Mouse (Mus musculus): ENCODE data around the gene Spon2. TPM values are rescaled to one million over a fixed set of nuclear protein-coding genes. Genes with fewer than 3 reads are reported as not detected.

The Spon2 gene
- polyA plus RNA-seq, 1 experiment = 1.5 TPM

- 80% methylated on average over 5 of the region's 5 CpGs for WGBS
- DNase-seq = no peak
- TF ChIP-seq POLR2A (IDR thresholded peaks at IDR 0.05; ENCODE audit: low read depth, low read length) (no peak), CTCF (conservative IDR thresholded peaks at IDR 0.05; ENCODE audit: insufficient read depth, insufficient read length, low read depth, low read length) (no peak)
- H3K27me3 ChIP-seq (replicated peaks; ENCODE audit: control insufficient read depth, insufficient read depth, low read length) = no peaks in the 10 kb centered on the region
- no peak overlapping the region for H3K4me3 ChIP-seq (ENCODE audit: insufficient read depth, low read depth, low read length)
- H3K4me1 ChIP-seq (ENCODE audit: control insufficient read depth, insufficient read depth, low read length) = peaks cover 7% of the 10 kb centered on the region; the same call in 1 of the 2 replicates
- H3K27ac ChIP-seq (ENCODE audit: insufficient read depth, low read depth, low read length) = no peak overlapping the region
- no peaks in the 10 kb centered on the region for H3K36me3 ChIP-seq (ENCODE audit: control insufficient read depth, insufficient read depth, low read length)
Measured at GRCm38 (mm10) chr5:33225673-33226072, 7.4 kb upstream of the Spon2 start.

GRCm38 (mm10) chr5:33224491-33224890 lies 6.2 kb upstream of the Spon2 start:
- Histone ChIP-seq H3K4me1 (ENCODE audit: control insufficient read depth, insufficient read depth, low read length) (peaks cover 7% of the 10 kb centered on the region; the same call in 1 of the 2 replicates), H3K27me3 (replicated peaks; ENCODE audit: control insufficient read depth, insufficient read depth, low read length) (no peaks in the 10 kb centered on the region), H3K4me3 (ENCODE audit: insufficient read depth, low read depth, low read length) (no peak overlapping the region), H3K27ac (ENCODE audit: insufficient read depth, low read depth, low read length) (no peak overlapping the region), H3K36me3 (ENCODE audit: control insufficient read depth, insufficient read depth, low read length) (no peaks in the 10 kb centered on the region)
- TF ChIP-seq CTCF (conservative IDR thresholded peaks at IDR 0.05; ENCODE audit: insufficient read depth, insufficient read length, low read depth, low read length) = no peak
- TF ChIP-seq POLR2A (IDR thresholded peaks at IDR 0.05; ENCODE audit: low read depth, low read length) = no peak
- DNase-seq = no peak
- 86% methylated on average over 7 of the region's 7 CpGs for WGBS

- DNase-seq = peak; percentile 49
- H3K27me3 ChIP-seq (replicated peaks; ENCODE audit: control insufficient read depth, insufficient read depth, low read length) = no peaks in the 10 kb centered on the region
- WGBS = 62% methylated on average over 9 of the region's 9 CpGs
- H3K4me1 ChIP-seq (ENCODE audit: control insufficient read depth, insufficient read depth, low read length) = peaks cover 2% of the 10 kb centered on the region; the same call in 1 of the 2 replicates
- peak overlapping the region; percentile 46 for H3K27ac ChIP-seq (ENCODE audit: insufficient read depth, low read depth, low read length)
- H3K36me3 ChIP-seq (ENCODE audit: control insufficient read depth, insufficient read depth, low read length) = no peaks in the 10 kb centered on the region
- H3K4me3 ChIP-seq (ENCODE audit: insufficient read depth, low read depth, low read length) = no peak overlapping the region
- TF ChIP-seq CTCF (conservative IDR thresholded peaks at IDR 0.05; ENCODE audit: insufficient read depth, insufficient read length, low read depth, low read length) (no peak), POLR2A (IDR thresholded peaks at IDR 0.05; ENCODE audit: low read depth, low read length) (no peak)
Measured at GRCm38 (mm10) chr5:33222841-33223744, 4.8 kb upstream of the Spon2 start.

GRCm38 (mm10) chr5:33222389-33222788 lies 4.1 kb upstream of the Spon2 start:
- no peaks in the 10 kb centered on the region for H3K36me3 ChIP-seq (ENCODE audit: control insufficient read depth, insufficient read depth, low read length)
- H3K4me1 ChIP-seq (ENCODE audit: control insufficient read depth, insufficient read depth, low read length) = no peaks in the 10 kb centered on the region
- WGBS = 50% methylated on average over 6 of the region's 6 CpGs
- no peak overlapping the region for H3K4me3 ChIP-seq (ENCODE audit: insufficient read depth, low read depth, low read length)
- peak; percentile 64 for DNase-seq
- TF ChIP-seq POLR2A (IDR thresholded peaks at IDR 0.05; ENCODE audit: low read depth, low read length) (no peak), CTCF (conservative IDR thresholded peaks at IDR 0.05; ENCODE audit: insufficient read depth, insufficient read length, low read depth, low read length) (no peak)
- peak overlapping the region; percentile 46; the same call in 1 of the 2 replicates for H3K27ac ChIP-seq (ENCODE audit: insufficient read depth, low read depth, low read length)
- no peaks in the 10 kb centered on the region for H3K27me3 ChIP-seq (replicated peaks; ENCODE audit: control insufficient read depth, insufficient read depth, low read length)

- TF ChIP-seq POLR2A (IDR thresholded peaks at IDR 0.05; ENCODE audit: low read depth, low read length) = no peak
- TF ChIP-seq CTCF (conservative IDR thresholded peaks at IDR 0.05; ENCODE audit: insufficient read depth, insufficient read length, low read depth, low read length) = no peak
- Histone ChIP-seq H3K4me3 (ENCODE audit: insufficient read depth, low read depth, low read length) (no peak overlapping the region), H3K36me3 (ENCODE audit: control insufficient read depth, insufficient read depth, low read length) (no peaks in the 10 kb centered on the region), H3K27me3 (replicated peaks; ENCODE audit: control insufficient read depth, insufficient read depth, low read length) (no peaks in the 10 kb centered on the region), H3K4me1 (ENCODE audit: control insufficient read depth, insufficient read depth, low read length) (no peaks in the 10 kb centered on the region), H3K27ac (ENCODE audit: insufficient read depth, low read depth, low read length) (no peak overlapping the region)
- DNase-seq = peak; percentile 51
- WGBS = 64% methylated on average over 10 of the region's 10 CpGs
Measured at GRCm38 (mm10) chr5:33220350-33221044, 2.2 kb upstream of the Spon2 start.

- no peak for TF ChIP-seq CTCF (conservative IDR thresholded peaks at IDR 0.05; ENCODE audit: insufficient read depth, insufficient read length, low read depth, low read length)
- TF ChIP-seq POLR2A (IDR thresholded peaks at IDR 0.05; ENCODE audit: low read depth, low read length) = no peak
- WGBS = 95% methylated on average over 4 of the region's 4 CpGs
- Histone ChIP-seq H3K4me1 (ENCODE audit: control insufficient read depth, insufficient read depth, low read length) (no peaks in the 10 kb centered on the region), H3K27me3 (replicated peaks; ENCODE audit: control insufficient read depth, insufficient read depth, low read length) (no peaks in the 10 kb centered on the region), H3K4me3 (ENCODE audit: insufficient read depth, low read depth, low read length) (no peak overlapping the region), H3K36me3 (ENCODE audit: control insufficient read depth, insufficient read depth, low read length) (no peaks in the 10 kb centered on the region), H3K27ac (ENCODE audit: insufficient read depth, low read depth, low read length) (no peak overlapping the region)
- no peak for DNase-seq
Measured at GRCm38 (mm10) chr5:33219831-33220230, 1.6 kb upstream of the Spon2 start.

Measured in kidney, adult 2 months (tissue).